Mouse (Mus musculus): ENCODE measurements around the gene Nop10. TPM values are rescaled to one million over a fixed set of nuclear protein-coding genes. Genes with fewer than 3 reads are reported as not detected.

Nop10 gene
- total and polyA plus RNA-seq, 2 experiments from 2014 or later, result 95.5 to 148 TPM

GRCm38 (mm10) chr2:112224356-112224755 lies 37.4 kb upstream of the Nop10 start:
- TF ChIP-seq CTCF (IDR thresholded peaks at IDR 0.05; ENCODE audit: low read depth) (no peak), EP300 (IDR thresholded peaks at IDR 0.05; ENCODE audit: low read depth) (no peak)
- Histone ChIP-seq H3K27ac (ENCODE audit: low read depth) (no peak overlapping the region), H3K36me3 (replicated peaks; ENCODE audit: control insufficient read depth, insufficient read depth, low read length) (no peaks in the 10 kb centered on the region), H3K4me3 (ENCODE audit: low read depth, low read length) (no peak overlapping the region), H3K9me3 (replicated peaks; ENCODE audit: control insufficient read depth, low read length) (no peaks in the 10 kb centered on the region), H3K4me1 (ENCODE audit: control insufficient read depth, insufficient read depth) (no peaks in the 10 kb centered on the region), H3K4me2 (ENCODE audit: low read depth, low read length) (no peak overlapping the region), H3K9ac (replicated peaks; ENCODE audit: low read depth, low read length) (no peak overlapping the region), H3K27me3 (ENCODE audit: control insufficient read depth, insufficient read depth, low read length) (no peaks in the 10 kb centered on the region)
- ATAC-seq (ENCODE audit: insufficient read depth, low read depth) (no peak), DNase-seq (ENCODE audit: low spot score) (no peak)
- 64% methylated on average over 4 of the region's 4 CpGs for WGBS

GRCm38 (mm10) chr2:112232623-112233022 lies 29.1 kb upstream of the Nop10 start:
- H3K4me2 ChIP-seq (ENCODE audit: low read depth, low read length), result no peak overlapping the region
- no peak overlapping the region for H3K9ac ChIP-seq (replicated peaks; ENCODE audit: low read depth, low read length)
- H3K27ac ChIP-seq (ENCODE audit: low read depth), result no peak overlapping the region
- ATAC-seq (ENCODE audit: insufficient read depth, low read depth), result no peak
- no peaks in the 10 kb centered on the region for H3K4me1 ChIP-seq (ENCODE audit: control insufficient read depth, insufficient read depth)
- TF ChIP-seq EP300 (IDR thresholded peaks at IDR 0.05; ENCODE audit: low read depth) (no peak), CTCF (IDR thresholded peaks at IDR 0.05; ENCODE audit: low read depth) (no peak)
- H3K27me3 ChIP-seq (ENCODE audit: control insufficient read depth, insufficient read depth, low read length), result no peaks in the 10 kb centered on the region
- H3K9me3 ChIP-seq (replicated peaks; ENCODE audit: control insufficient read depth, low read length), result no peaks in the 10 kb centered on the region
- no peak overlapping the region for H3K4me3 ChIP-seq (ENCODE audit: low read depth, low read length)
- no peaks in the 10 kb centered on the region for H3K36me3 ChIP-seq (replicated peaks; ENCODE audit: control insufficient read depth, insufficient read depth, low read length)
- WGBS, result 62% methylated on average over 1 of the region's 1 CpGs
- no peak for DNase-seq (ENCODE audit: low spot score)

GRCm38 (mm10) chr2:112236620-112237019 lies 25.1 kb upstream of the Nop10 start:
- H3K4me1 ChIP-seq (ENCODE audit: control insufficient read depth, insufficient read depth), result no peaks in the 10 kb centered on the region
- no peaks in the 10 kb centered on the region for H3K27me3 ChIP-seq (ENCODE audit: control insufficient read depth, insufficient read depth, low read length)
- no peak overlapping the region for H3K27ac ChIP-seq (ENCODE audit: low read depth)
- no peak for TF ChIP-seq CTCF (IDR thresholded peaks at IDR 0.05; ENCODE audit: low read depth)
- TF ChIP-seq EP300 (IDR thresholded peaks at IDR 0.05; ENCODE audit: low read depth), result no peak
- no peaks in the 10 kb centered on the region for H3K9me3 ChIP-seq (replicated peaks; ENCODE audit: control insufficient read depth, low read length)
- ATAC-seq (ENCODE audit: insufficient read depth, low read depth) (no peak), DNase-seq (ENCODE audit: low spot score) (no peak)
- no peak overlapping the region for H3K4me3 ChIP-seq (ENCODE audit: low read depth, low read length)
- no peak overlapping the region for H3K9ac ChIP-seq (replicated peaks; ENCODE audit: low read depth, low read length)
- 80% methylated on average over 2 of the region's 2 CpGs for WGBS
- no peak overlapping the region for H3K4me2 ChIP-seq (ENCODE audit: low read depth, low read length)
- no peaks in the 10 kb centered on the region for H3K36me3 ChIP-seq (replicated peaks; ENCODE audit: control insufficient read depth, insufficient read depth, low read length)

- Histone ChIP-seq H3K36me3 (replicated peaks; ENCODE audit: control insufficient read depth, insufficient read depth, low read length) (no peaks in the 10 kb centered on the region), H3K4me3 (ENCODE audit: low read depth, low read length) (no peak overlapping the region), H3K9me3 (replicated peaks; ENCODE audit: control insufficient read depth, low read length) (no peaks in the 10 kb centered on the region), H3K9ac (replicated peaks; ENCODE audit: low read depth, low read length) (no peak overlapping the region), H3K27me3 (ENCODE audit: control insufficient read depth, insufficient read depth, low read length) (no peaks in the 10 kb centered on the region), H3K4me2 (ENCODE audit: low read depth, low read length) (no peak overlapping the region), H3K27ac (ENCODE audit: low read depth) (no peak overlapping the region), H3K4me1 (ENCODE audit: control insufficient read depth, insufficient read depth) (no peaks in the 10 kb centered on the region)
- no peak for ATAC-seq (ENCODE audit: insufficient read depth, low read depth)
- 12% methylated on average over 4 of the region's 4 CpGs for WGBS
- TF ChIP-seq CTCF (IDR thresholded peaks at IDR 0.05; ENCODE audit: low read depth) (no peak), EP300 (IDR thresholded peaks at IDR 0.05; ENCODE audit: low read depth) (no peak)
- DNase-seq (ENCODE audit: low spot score), result no peak
Measured at GRCm38 (mm10) chr2:112238006-112238405, 23.7 kb upstream of the Nop10 start.

- peak; percentile 84 for ATAC-seq (ENCODE audit: insufficient read depth, low read depth)
- H3K4me2 ChIP-seq (ENCODE audit: low read depth, low read length), result peak within 1 kb of the TSS; percentile 89
- H3K9me3 ChIP-seq (replicated peaks; ENCODE audit: control insufficient read depth, low read length), result no peaks in the 10 kb centered on the region
- DNase-seq (ENCODE audit: low spot score), result peak; percentile 60
- H3K27ac ChIP-seq (ENCODE audit: low read depth), result peak within 1 kb of the TSS; percentile 59
- H3K4me1 ChIP-seq (ENCODE audit: control insufficient read depth, insufficient read depth), result no peaks in the 10 kb centered on the region
- peak within 1 kb of the TSS; percentile 82 for H3K4me3 ChIP-seq (ENCODE audit: low read depth, low read length)
- H3K9ac ChIP-seq (replicated peaks; ENCODE audit: low read depth, low read length), result peak within 1 kb of the TSS; percentile 55
- TF ChIP-seq EP300 (IDR thresholded peaks at IDR 0.05; ENCODE audit: low read depth) (no peak), CTCF (IDR thresholded peaks at IDR 0.05; ENCODE audit: low read depth) (peak; percentile 83)
- no peaks in the 10 kb centered on the region for H3K27me3 ChIP-seq (ENCODE audit: control insufficient read depth, insufficient read depth, low read length)
- peaks cover 3% of the 10 kb centered on the region; the same call in 1 of the 2 replicates for H3K36me3 ChIP-seq (replicated peaks; ENCODE audit: control insufficient read depth, insufficient read depth, low read length)
- WGBS, result under 1% methylated on average over 80 of the region's 94 CpGs
Measured at GRCm38 (mm10) chr2:112239212-112239934, 22.4 kb upstream of the Nop10 start, which contains the start of gene Lpcat4. TSS of gene Lpcat4 (plus strand) at chr2:112239468.
